Mouse (Mus musculus): ENCODE results near the gene Vstm5.

Vstm5 gene

GRCm38 (mm10) chr9:15308254-15308653 lies 69.4 kb downstream of the Vstm5 start:
- in situ Hi-C loops (cut with MboI, MseI): no loop called here
